Mouse (Mus musculus): ENCODE results near the gene Tmem207.

- TF ChIP-seq POLR2A (IDR thresholded peaks at IDR 0.05; ENCODE audit: borderline replicate concordance, extremely low read depth, insufficient read depth, insufficient read length, poor library complexity, severe bottlenecking) (no peak), CTCF (IDR thresholded peaks at IDR 0.05; ENCODE audit: borderline replicate concordance, extremely low read depth, insufficient read depth, insufficient read length) (no peak)
Observed at GRCm38 (mm10) chr16:26530451-26530850, 3.9 kb upstream of the Tmem207 start.

Measured in brain, embryonic 14.5 days (tissue).